Mouse (Mus musculus): ENCODE data around the gene Ap2a1. TPM values are rescaled to one million over a fixed set of nuclear protein-coding genes. Genes with fewer than 3 reads are reported as not detected.

Gene Ap2a1
- total RNA-seq, 1 experiment: 82.5 TPM

DNA sequence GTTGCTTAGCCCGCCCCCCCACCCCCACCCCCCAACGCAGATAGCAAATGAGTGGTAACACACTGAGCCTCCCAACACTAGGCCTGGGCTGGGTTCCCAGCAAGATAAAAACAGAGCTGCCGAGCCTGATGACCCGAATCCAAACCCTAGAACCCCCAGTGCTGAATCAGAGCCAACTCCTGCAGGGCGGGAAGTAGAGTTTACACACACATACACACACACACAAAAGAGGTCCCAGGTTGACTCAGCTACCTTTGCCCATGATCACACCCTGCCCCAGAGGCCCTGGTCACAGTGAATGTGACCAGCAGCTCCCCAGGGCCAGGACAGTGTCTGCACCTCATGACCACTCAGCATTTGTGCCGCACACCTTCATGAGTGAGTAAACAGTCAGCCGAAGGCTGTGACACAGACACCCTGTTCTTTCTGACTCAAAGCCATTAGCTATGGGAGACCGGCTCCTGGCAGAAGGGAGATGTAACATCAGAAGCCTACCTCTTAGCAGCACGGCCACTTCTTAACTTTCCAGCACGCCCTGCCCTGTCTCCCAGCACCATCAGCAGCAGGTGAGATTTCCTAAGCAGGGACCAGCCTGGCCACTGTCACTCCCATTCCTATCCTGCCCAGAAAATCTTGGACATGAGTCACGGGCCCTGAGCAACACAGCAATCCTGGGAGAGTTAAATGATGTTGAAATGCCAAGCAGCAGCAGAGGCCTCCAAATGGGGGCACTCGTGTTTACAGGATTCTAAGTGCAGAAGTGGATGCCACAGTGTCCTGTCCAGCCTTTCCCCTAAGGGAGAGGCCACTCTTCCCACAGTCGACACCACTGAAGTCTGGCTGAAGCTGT lies 40.8 kb downstream of the Ap2a1 start:
- no peak for DNase-seq (ENCODE audit: low read depth, low spot score)
- Histone ChIP-seq H3K4me3 (ENCODE audit: insufficient read depth in 1 of 2, low read depth in 1 of 2, low read length in 2 of 2, poor library complexity in 1 of 2, severe bottlenecking in 1 of 2) (no peak overlapping the region), H3K27ac (ENCODE audit: insufficient read depth, low read depth, low read length, poor library complexity, severe bottlenecking) (no peak overlapping the region), H3K9me3 (ENCODE audit: control insufficient read depth, insufficient read depth, low read depth, low read length) (no peaks in the 10 kb centered on the region), H3K9ac (ENCODE audit: insufficient read depth, low read depth, low read length, poor library complexity, severe bottlenecking) (no peak overlapping the region), H3K4me1 (ENCODE audit: control insufficient read depth in 2 of 2, insufficient read depth in 2 of 2, low read length in 2 of 2, poor library complexity in 1 of 2) (peaks cover 0 to 13% of the 10 kb centered on the region in 2 experiments; a peak in 1 of 4 replicates), H3K36me3 (ENCODE audit: control insufficient read depth, insufficient read depth, low read length, poor library complexity, severe bottlenecking) (peaks cover 51% of the 10 kb centered on the region)
- in situ Hi-C loops (cut with MboI; ENCODE audit: low sequenced_read_pairs in 2 of 2, unreplicated experiment in 2 of 2): no loop called here
- TF ChIP-seq MAFK (IDR thresholded peaks at IDR 0.05; ENCODE audit: insufficient read depth, low read depth, low read length) (no peak), ZC3H11A (IDR thresholded peaks at IDR 0.05; ENCODE audit: borderline replicate concordance, low read depth, low read length) (no peak), HCFC1 (IDR thresholded peaks at IDR 0.05; ENCODE audit: borderline replicate concordance, insufficient read depth, low read length) (no peak), ZNF384 (IDR thresholded peaks at IDR 0.05; ENCODE audit: low read depth, low read length) (no peak), CHD2 (IDR thresholded peaks at IDR 0.05; ENCODE audit: low read depth, low read length) (no peak)

DNA sequence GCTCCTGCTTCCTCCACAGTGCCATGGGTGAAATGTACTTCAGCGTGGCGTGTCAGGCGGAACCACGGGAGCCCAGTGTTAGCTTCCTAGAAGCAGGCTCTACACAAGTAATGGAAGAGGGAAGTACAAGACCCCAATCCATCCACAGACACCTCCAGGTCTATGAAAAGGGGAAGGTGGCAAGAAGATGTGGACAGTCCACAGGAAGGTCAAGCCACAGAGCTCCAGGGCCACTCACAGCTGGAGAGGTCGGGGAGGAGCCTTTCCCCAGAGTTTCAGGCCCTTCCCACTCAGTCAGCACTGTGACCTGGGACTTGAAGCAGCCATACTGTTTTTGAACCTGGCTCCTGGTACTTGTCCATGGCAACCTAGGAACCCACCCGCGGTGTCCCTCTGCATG lies 42.3 kb downstream of the Ap2a1 start:
- TF ChIP-seq CHD2 (IDR thresholded peaks at IDR 0.05; ENCODE audit: low read depth, low read length) (no peak), ZC3H11A (IDR thresholded peaks at IDR 0.05; ENCODE audit: borderline replicate concordance, low read depth, low read length) (no peak), ZNF384 (IDR thresholded peaks at IDR 0.05; ENCODE audit: low read depth, low read length) (no peak), HCFC1 (IDR thresholded peaks at IDR 0.05; ENCODE audit: borderline replicate concordance, insufficient read depth, low read length) (no peak), MAFK (IDR thresholded peaks at IDR 0.05; ENCODE audit: insufficient read depth, low read depth, low read length) (no peak)
- in situ Hi-C loops (cut with MboI; ENCODE audit: low sequenced_read_pairs in 2 of 2, unreplicated experiment in 2 of 2): no loop called here
- H3K4me3 ChIP-seq (ENCODE audit: insufficient read depth in 1 of 2, low read depth in 1 of 2, low read length in 2 of 2, poor library complexity in 1 of 2, severe bottlenecking in 1 of 2): no peak overlapping the region
- no peak for DNase-seq (ENCODE audit: low read depth, low spot score)
- no peaks in the 10 kb centered on the region for H3K9me3 ChIP-seq (ENCODE audit: control insufficient read depth, insufficient read depth, low read depth, low read length)
- H3K36me3 ChIP-seq (ENCODE audit: control insufficient read depth, insufficient read depth, low read length, poor library complexity, severe bottlenecking): peaks cover 63% of the 10 kb centered on the region
- peaks cover 0 to 13% of the 10 kb centered on the region in 2 experiments; a peak in 1 of 4 replicates for H3K4me1 ChIP-seq (ENCODE audit: control insufficient read depth in 2 of 2, insufficient read depth in 2 of 2, low read length in 2 of 2, poor library complexity in 1 of 2)
- no peak overlapping the region for H3K9ac ChIP-seq (ENCODE audit: insufficient read depth, low read depth, low read length, poor library complexity, severe bottlenecking)
- H3K27ac ChIP-seq (ENCODE audit: insufficient read depth, low read depth, low read length, poor library complexity, severe bottlenecking): no peak overlapping the region

- peaks cover 0 to 7% of the 10 kb centered on the region in 2 experiments; a peak in 1 of 4 replicates for H3K4me1 ChIP-seq (ENCODE audit: control insufficient read depth in 2 of 2, insufficient read depth in 2 of 2, low read length in 2 of 2, poor library complexity in 1 of 2)
- H3K36me3 ChIP-seq (ENCODE audit: control insufficient read depth, insufficient read depth, low read length, poor library complexity, severe bottlenecking): peaks cover 75% of the 10 kb centered on the region
- in situ Hi-C loops (cut with MboI; ENCODE audit: low sequenced_read_pairs in 2 of 2, unreplicated experiment in 2 of 2): no loop called here
- H3K9ac ChIP-seq (ENCODE audit: insufficient read depth, low read depth, low read length, poor library complexity, severe bottlenecking): no peak overlapping the region
- no peak for DNase-seq (ENCODE audit: low read depth, low spot score)
- no peak overlapping the region for H3K4me3 ChIP-seq (ENCODE audit: insufficient read depth in 1 of 2, low read depth in 1 of 2, low read length in 2 of 2, poor library complexity in 1 of 2, severe bottlenecking in 1 of 2)
- no peak overlapping the region for H3K27ac ChIP-seq (ENCODE audit: insufficient read depth, low read depth, low read length, poor library complexity, severe bottlenecking)
- no peaks in the 10 kb centered on the region for H3K9me3 ChIP-seq (ENCODE audit: control insufficient read depth, insufficient read depth, low read depth, low read length)
- no peak for TF ChIP-seq ZC3H11A (IDR thresholded peaks at IDR 0.05; ENCODE audit: borderline replicate concordance, low read depth, low read length)
Observed at GRCm38 (mm10) chr7:44884637-44885036, 44.7 kb downstream of the Ap2a1 start.

DNA sequence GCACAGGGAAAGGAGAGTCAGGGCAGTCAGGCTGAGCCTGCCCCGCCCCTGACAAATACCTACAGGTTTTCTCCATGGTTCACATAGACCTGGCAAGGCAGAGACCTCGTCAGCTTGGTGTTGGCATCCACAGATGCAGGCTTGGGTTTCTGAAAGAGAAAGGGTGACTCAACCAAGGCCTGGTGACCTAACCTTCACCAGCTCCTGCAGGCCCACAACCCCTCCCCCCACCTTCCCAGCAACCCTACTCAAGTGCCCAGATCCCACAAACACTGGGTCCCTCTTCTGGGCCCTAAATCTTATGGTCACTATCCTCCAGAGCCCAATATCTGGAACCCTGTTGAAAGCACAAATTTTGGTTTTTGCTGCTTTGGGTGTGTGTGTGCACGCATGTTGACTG lies 46.3 kb downstream of the Ap2a1 start:
- peaks cover 0 to 7% of the 10 kb centered on the region in 2 experiments; a peak in 1 of 4 replicates for H3K4me1 ChIP-seq (ENCODE audit: control insufficient read depth in 2 of 2, insufficient read depth in 2 of 2, low read length in 2 of 2, poor library complexity in 1 of 2)
- no peak for DNase-seq (ENCODE audit: low read depth, low spot score)

More for the DNA sequence above, 46.3 kb downstream of the Ap2a1 start:
- no peak overlapping the region for H3K4me3 ChIP-seq (ENCODE audit: insufficient read depth in 1 of 2, low read depth in 1 of 2, low read length in 2 of 2, poor library complexity in 1 of 2, severe bottlenecking in 1 of 2)
- H3K9me3 ChIP-seq (ENCODE audit: control insufficient read depth, insufficient read depth, low read depth, low read length): no peaks in the 10 kb centered on the region
- H3K9ac ChIP-seq (ENCODE audit: insufficient read depth, low read depth, low read length, poor library complexity, severe bottlenecking): no peak overlapping the region
- no peak overlapping the region for H3K27ac ChIP-seq (ENCODE audit: insufficient read depth, low read depth, low read length, poor library complexity, severe bottlenecking)
- H3K36me3 ChIP-seq (ENCODE audit: control insufficient read depth, insufficient read depth, low read length, poor library complexity, severe bottlenecking): peaks cover 79% of the 10 kb centered on the region
- TF ChIP-seq HCFC1 (IDR thresholded peaks at IDR 0.05; ENCODE audit: borderline replicate concordance, insufficient read depth, low read length) (no peak), ZNF384 (IDR thresholded peaks at IDR 0.05; ENCODE audit: low read depth, low read length) (no peak), MAFK (IDR thresholded peaks at IDR 0.05; ENCODE audit: insufficient read depth, low read depth, low read length) (no peak), CHD2 (IDR thresholded peaks at IDR 0.05; ENCODE audit: low read depth, low read length) (no peak), ZC3H11A (IDR thresholded peaks at IDR 0.05; ENCODE audit: borderline replicate concordance, low read depth, low read length) (no peak)
- in situ Hi-C loops (cut with MboI; ENCODE audit: low sequenced_read_pairs in 2 of 2, unreplicated experiment in 2 of 2): no loop called here

Data from ES-E14 (cell line).